In the genomic region with DNA sequence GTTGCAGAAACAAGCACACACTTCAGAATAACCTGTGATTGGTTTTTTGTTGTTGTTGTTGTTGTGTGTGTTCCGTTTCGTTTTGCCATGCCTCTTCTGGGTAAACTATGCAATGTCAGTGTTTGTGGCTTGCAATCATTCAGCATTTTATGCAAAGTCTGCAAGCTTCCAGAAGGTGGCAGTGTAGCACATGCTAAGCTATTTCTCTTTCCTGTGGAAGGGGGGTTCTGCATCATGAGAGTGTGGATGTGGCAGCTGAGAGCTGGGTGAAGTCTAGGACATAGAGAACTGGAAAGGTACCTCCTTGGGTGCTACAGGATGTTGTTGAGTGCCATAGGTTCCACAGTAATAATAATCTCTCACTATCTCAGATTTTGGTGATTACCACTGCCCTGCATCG, we compare ENCODE assay signal across 8 mouse cellular contexts. TPM values are rescaled to one million over a fixed set of nuclear protein-coding genes. Genes with fewer than 3 reads are reported as not detected.
DNase-seq lines count a peak whose midpoint lies in the region; ATAC-seq lines count a peak whose summit lies in the region.

No protein-coding gene starts in this region.

- no peak overlapping the region for H3K4me3 ChIP-seq in midbrain, embryonic 16.5 days (ENCODE audit: low read depth, low read length)
- no peak overlapping the region for H3K4me3 ChIP-seq in midbrain, embryonic 10.5 days

- 0 out of 2 replicates have a peak, but pooled peaks have one; percentile 28 for ATAC-seq in midbrain, embryonic 16.5 days

- peak; percentile 27 for DNase-seq in heart, postnatal 4 days
- DNase-seq in heart, adult 18-20 months: no peak
- DNase-seq in midbrain, embryonic 10.5 days (ENCODE audit: low spot score): no peak
- DNase-seq in embryo, embryonic 11 days: peak; percentile 70
- peak; percentile 73 for DNase-seq in retina, embryonic 14.5 days (ENCODE audit: low spot score)
- no peak for DNase-seq in gastrocnemius, adult 18-20 months (ENCODE audit: low spot score)
- DNase-seq in gastrocnemius, postnatal 14 days: no peak

- H3K4me1 ChIP-seq in midbrain, embryonic 16.5 days (ENCODE audit: control insufficient read depth, insufficient read depth, low read length): no peaks in the 10 kb centered on the region
- H3K4me1 ChIP-seq in midbrain, embryonic 10.5 days: no peaks in the 10 kb centered on the region

- H3K9me3 ChIP-seq in midbrain, embryonic 16.5 days (replicated peaks; ENCODE audit: control insufficient read depth, low read length, poor library complexity, severe bottlenecking): no peaks in the 10 kb centered on the region
- no peaks in the 10 kb centered on the region for H3K9me3 ChIP-seq in midbrain, embryonic 10.5 days (replicated peaks)

- H3K27me3 ChIP-seq in midbrain, embryonic 16.5 days (ENCODE audit: control insufficient read depth, insufficient read depth, low read depth, low read length): no peaks in the 10 kb centered on the region
- no peaks in the 10 kb centered on the region for H3K27me3 ChIP-seq in midbrain, embryonic 10.5 days (ENCODE audit: low read depth, poor library complexity, severe bottlenecking)

- H3K36me3 ChIP-seq in midbrain, embryonic 16.5 days (ENCODE audit: control insufficient read depth, insufficient read depth, low read length): peaks cover 33% of the 10 kb centered on the region
- peaks cover 93% of the 10 kb centered on the region for H3K36me3 ChIP-seq in midbrain, embryonic 10.5 days

- H3K9ac ChIP-seq in midbrain, embryonic 16.5 days (ENCODE audit: low read depth, low read length): no peak overlapping the region

- 75% methylated on average over 3 of the region's 3 CpGs for WGBS in midbrain, embryonic 16.5 days
- 89% methylated on average over 3 of the region's 3 CpGs for WGBS in midbrain, embryonic 10.5 days

- no peak overlapping the region for H3K27ac ChIP-seq in midbrain, embryonic 16.5 days (ENCODE audit: low read length)
- no peak overlapping the region for H3K27ac ChIP-seq in midbrain, embryonic 10.5 days (replicated peaks)

- no peak overlapping the region for H3K4me2 ChIP-seq in midbrain, embryonic 16.5 days (ENCODE audit: low read length)

- intact Hi-C loops in gastrocnemius, postnatal 14 days (cut with DNase I; ENCODE audit: low total_unique reads): no loop called here

RNA-seq across cellular contexts. Expression of gene Cops7b, which starts 15.8 kb away (rescaled TPM):
- 10 to 100 TPM; 13.6 to 14.0 TPM for total RNA-seq in heart, postnatal 4 days (2021)
- 10 to 100 TPM in 1 of 2 experiments, 1 to 10 TPM in 1; 8.8 to 10.5 TPM for total RNA-seq in heart, adult 18-20 months (2021)
- 63.0 and 64.9 TPM in 2 replicates for polyA plus RNA-seq in midbrain, embryonic 16.5 days (2015; fragmentation: Nextera tagmentation; extraction: Ambion mirVana)
- 72.3 and 73.5 TPM in 2 replicates for polyA plus RNA-seq in midbrain, embryonic 10.5 days (2016; fragmentation: Nextera tagmentation; extraction: Ambion mirVana)
- 10 to 100 TPM; 10.3 to 10.5 TPM for total RNA-seq in gastrocnemius, adult 18-20 months (2021)
- 1 to 10 TPM; 8.2 to 9.6 TPM for total RNA-seq in gastrocnemius, postnatal 14 days (2021)

RNA-seq across cellular contexts. Expression of gene Pde6d, which starts 16.1 kb away (rescaled TPM):
- total RNA-seq in heart, postnatal 4 days (2021): 10 to 100 TPM; 39.4 to 40.5 TPM
- 10 to 100 TPM; 45.0 to 49.5 TPM for total RNA-seq in heart, adult 18-20 months (2021)
- 105 and 109 TPM in 2 replicates for polyA plus RNA-seq in midbrain, embryonic 16.5 days (2015; fragmentation: Nextera tagmentation; extraction: Ambion mirVana)
- polyA plus RNA-seq in midbrain, embryonic 10.5 days (2016; fragmentation: Nextera tagmentation; extraction: Ambion mirVana): 78.3 and 78.9 TPM in 2 replicates
- total RNA-seq in gastrocnemius, adult 18-20 months (2021): 10 to 100 TPM; 27.5 to 29.3 TPM
- 10 to 100 TPM; 25.0 to 30.2 TPM for total RNA-seq in gastrocnemius, postnatal 14 days (2021)

Comparison
In these comparisons a context has a peak if more than half of its experiments do, and no peak if none do; other contexts are left out.
1. DNase-seq: peak in heart, postnatal 4 days (single experiment), embryo, embryonic 11 days (single experiment) and retina, embryonic 14.5 days (single experiment); none in heart, adult 18-20 months (0 of 2), midbrain, embryonic 10.5 days (single experiment), gastrocnemius, adult 18-20 months (single experiment) and gastrocnemius, postnatal 14 days (single experiment).